Mouse (Mus musculus) liver, embryonic 15.5 days (tissue): ENCODE measurements at regions not wholly inside any gene's neighbourhood (a gene's known extent, or its start where the extent isn't known, plus 50 kb on each side); places are given as distances from the start of the nearest gene placed in this dataset.

ENCODE experiments used
- ATAC-seq: fragments of 200-750 bp; cut with Nextera tagmentation; 2 replicates; pipeline ENCODE4 v1.8.0; 2017; ENCODE audit warnings: moderate number of reproducible peaks, mild to moderate bottlenecking, moderate library complexity; ENCODE audit not compliant: insufficient read depth
- H3K27ac ChIP-seq: fragments of 300-500 bp; sonication (generic); replicated peaks from 2 replicates; pipeline ENCODE4 v1.5.1; 2015; ENCODE audit warnings: mild to moderate bottlenecking, inconsistent platforms
- H3K27me3 ChIP-seq: fragments of 300-500 bp; sonication (generic); 2 replicates; pipeline ENCODE4 v1.6.1; 2015; ENCODE audit warnings: mild to moderate bottlenecking, inconsistent platforms
- H3K36me3 ChIP-seq: fragments of 300-500 bp; sonication (generic); replicated peaks from 2 replicates; pipeline ENCODE4 v1.6.1; 2015; ENCODE audit warnings: moderate library complexity, mild to moderate bottlenecking, inconsistent platforms
- H3K4me1 ChIP-seq: fragments of 300-500 bp; sonication (generic); replicated peaks from 2 replicates; pipeline ENCODE4 v1.6.1; 2015; ENCODE audit warnings: inconsistent platforms
- H3K4me2 ChIP-seq: fragments of 300-500 bp; sonication (generic); 2 replicates; pipeline ENCODE4 v1.6.1; 2015; ENCODE audit warnings: moderate library complexity, mild to moderate bottlenecking, inconsistent platforms
- H3K4me3 ChIP-seq: fragments of 300-500 bp; sonication (generic); replicated peaks from 2 replicates; pipeline ENCODE4 v1.5.1; 2015; ENCODE audit warnings: mild to moderate bottlenecking, inconsistent platforms
- H3K9ac ChIP-seq: fragments of 300-500 bp; sonication (generic); 2 replicates; pipeline ENCODE4 v1.6.1; 2015; ENCODE audit warnings: moderate library complexity, mild to moderate bottlenecking, inconsistent platforms
- H3K9me3 ChIP-seq: fragments of 300-500 bp; sonication (generic); replicated peaks from 2 replicates; pipeline ENCODE4 v1.6.1; 2016; ENCODE audit warnings: inconsistent platforms
- WGBS: fragments of 180-500 bp; shearing (Covaris S2); methylation state at CpG from one replicate; pipeline ENCODE4 v1.1.7; 2015; ENCODE audit warnings: mixed read lengths; ENCODE audit not compliant: insufficient replicate concordance; 5-methylcytosine and 5-hydroxymethylcytosine counted together

- H3K9me3 ChIP-seq = no peaks in the 10 kb centered on the region
- H3K27ac ChIP-seq = no peak overlapping the region
- no peak overlapping the region for H3K4me3 ChIP-seq
- H3K4me1 ChIP-seq = peaks cover 6% of the 10 kb centered on the region
- no peaks in the 10 kb centered on the region for H3K27me3 ChIP-seq
- no peak for ATAC-seq
- no peak overlapping the region for H3K9ac ChIP-seq
- H3K36me3 ChIP-seq = no peaks in the 10 kb centered on the region
- WGBS = 59% methylated on average over 4 of the region's 4 CpGs
- no peak overlapping the region for H3K4me2 ChIP-seq
Measured at GRCm38 (mm10) chr19:55985518-55985917, 243.9 kb downstream of the Tcf7l2 start.

GRCm38 (mm10) chr19:55991791-55992726 is 250.4 kb downstream of the Tcf7l2 start:
- Histone ChIP-seq H3K36me3 (no peaks in the 10 kb centered on the region), H3K9ac (no peak overlapping the region), H3K4me2 (no peak overlapping the region), H3K4me1 (peaks cover 15% of the 10 kb centered on the region), H3K9me3 (no peaks in the 10 kb centered on the region), H3K4me3 (no peak overlapping the region), H3K27ac (no peak overlapping the region), H3K27me3 (peaks cover 4% of the 10 kb centered on the region; the same call in 1 of the 2 replicates)
- no peak for ATAC-seq
- WGBS = 70% methylated on average over 21 of the region's 21 CpGs

- Histone ChIP-seq H3K27me3 (peaks cover 4% of the 10 kb centered on the region; the same call in 1 of the 2 replicates), H3K9ac (no peak overlapping the region), H3K4me3 (no peak overlapping the region), H3K4me1 (peaks cover 14% of the 10 kb centered on the region), H3K9me3 (no peaks in the 10 kb centered on the region), H3K27ac (no peak overlapping the region), H3K36me3 (no peaks in the 10 kb centered on the region), H3K4me2 (no peak overlapping the region)
- WGBS = 79% methylated on average over 5 of the region's 5 CpGs
- ATAC-seq = no peak
Measured at GRCm38 (mm10) chr19:55992727-55993066, 251.1 kb downstream of the Tcf7l2 start.

- H3K9me3 ChIP-seq = no peaks in the 10 kb centered on the region
- H3K4me3 ChIP-seq = no peak overlapping the region
- H3K4me2 ChIP-seq = no peak overlapping the region
- WGBS = 37% methylated on average over 2 of the region's 2 CpGs
- H3K36me3 ChIP-seq = no peaks in the 10 kb centered on the region
- ATAC-seq = no peak
- H3K9ac ChIP-seq = no peak overlapping the region
- no peak overlapping the region for H3K27ac ChIP-seq
- peaks cover 4% of the 10 kb centered on the region; the same call in 1 of the 2 replicates for H3K27me3 ChIP-seq
- H3K4me1 ChIP-seq = peaks cover 10% of the 10 kb centered on the region
Measured at GRCm38 (mm10) chr19:55995721-55996120, 254.1 kb downstream of the Tcf7l2 start.

GRCm38 (mm10) chr19:55998454-55999180 is 257.0 kb downstream of the Tcf7l2 start:
- Histone ChIP-seq H3K9me3 (no peaks in the 10 kb centered on the region), H3K4me3 (no peak overlapping the region), H3K4me2 (no peak overlapping the region), H3K4me1 (no peaks in the 10 kb centered on the region), H3K9ac (no peak overlapping the region), H3K27me3 (no peaks in the 10 kb centered on the region; the same call in 1 of the 2 replicates), H3K36me3 (no peaks in the 10 kb centered on the region), H3K27ac (no peak overlapping the region)
- 79% methylated on average over 15 of the region's 15 CpGs for WGBS
- no peak for ATAC-seq

- Histone ChIP-seq H3K4me3 (no peak overlapping the region), H3K9me3 (no peaks in the 10 kb centered on the region), H3K9ac (no peak overlapping the region), H3K27ac (no peak overlapping the region), H3K4me2 (no peak overlapping the region), H3K27me3 (no peaks in the 10 kb centered on the region), H3K4me1 (no peaks in the 10 kb centered on the region), H3K36me3 (no peaks in the 10 kb centered on the region)
- 56% methylated on average over 3 of the region's 3 CpGs for WGBS
- ATAC-seq = no peak
Measured at GRCm38 (mm10) chr19:55999409-55999808, 257.8 kb downstream of the Tcf7l2 start.

GRCm38 (mm10) chr19:56001428-56001827 is 259.8 kb downstream of the Tcf7l2 start:
- Histone ChIP-seq H3K27ac (no peak overlapping the region), H3K4me1 (no peaks in the 10 kb centered on the region), H3K4me3 (no peak overlapping the region), H3K36me3 (no peaks in the 10 kb centered on the region), H3K9ac (no peak overlapping the region), H3K9me3 (no peaks in the 10 kb centered on the region), H3K27me3 (no peaks in the 10 kb centered on the region), H3K4me2 (no peak overlapping the region)
- 64% methylated on average over 3 of the region's 3 CpGs for WGBS
- no peak for ATAC-seq

- Histone ChIP-seq H3K9ac (no peak overlapping the region), H3K4me3 (no peak overlapping the region), H3K27ac (no peak overlapping the region), H3K4me1 (no peaks in the 10 kb centered on the region), H3K36me3 (no peaks in the 10 kb centered on the region), H3K9me3 (no peaks in the 10 kb centered on the region), H3K27me3 (peaks cover 4% of the 10 kb centered on the region; the same call in 1 of the 2 replicates), H3K4me2 (no peak overlapping the region)
- 51% methylated on average over 6 of the region's 6 CpGs for WGBS
- no peak for ATAC-seq
Measured at GRCm38 (mm10) chr19:56005886-56006285, 264.3 kb downstream of the Tcf7l2 start.

- 85% methylated on average over 5 of the region's 5 CpGs for WGBS
- H3K4me2 ChIP-seq = no peak overlapping the region
- H3K9ac ChIP-seq = no peak overlapping the region
- H3K36me3 ChIP-seq = no peaks in the 10 kb centered on the region
- H3K9me3 ChIP-seq = no peaks in the 10 kb centered on the region
- H3K27me3 ChIP-seq = peaks cover 4% of the 10 kb centered on the region
- no peak overlapping the region for H3K4me3 ChIP-seq
- no peak for ATAC-seq
- no peak overlapping the region for H3K27ac ChIP-seq
- no peaks in the 10 kb centered on the region for H3K4me1 ChIP-seq
Measured at GRCm38 (mm10) chr19:56007433-56007832, 265.8 kb downstream of the Tcf7l2 start.

GRCm38 (mm10) chr19:56010766-56011165 is 269.1 kb downstream of the Tcf7l2 start:
- H3K9me3 ChIP-seq = no peaks in the 10 kb centered on the region
- H3K9ac ChIP-seq = no peak overlapping the region
- WGBS = 68% methylated on average over 7 of the region's 7 CpGs
- peaks cover 4% of the 10 kb centered on the region for H3K27me3 ChIP-seq
- H3K36me3 ChIP-seq = no peaks in the 10 kb centered on the region
- H3K27ac ChIP-seq = no peak overlapping the region
- ATAC-seq = no peak
- no peak overlapping the region for H3K4me2 ChIP-seq
- H3K4me3 ChIP-seq = no peak overlapping the region
- no peaks in the 10 kb centered on the region for H3K4me1 ChIP-seq

- Histone ChIP-seq H3K27ac (no peak overlapping the region), H3K36me3 (no peaks in the 10 kb centered on the region)
Measured at GRCm38 (mm10) chr19:56011292-56011691, 269.7 kb downstream of the Tcf7l2 start.

More at GRCm38 (mm10) chr19:56011292-56011691, 269.7 kb downstream of the Tcf7l2 start:
- Histone ChIP-seq H3K4me2 (no peak overlapping the region), H3K4me1 (no peaks in the 10 kb centered on the region), H3K27me3 (peaks cover 4% of the 10 kb centered on the region), H3K4me3 (no peak overlapping the region), H3K9me3 (no peaks in the 10 kb centered on the region), H3K9ac (no peak overlapping the region)
- ATAC-seq = no peak
